Mouse (Mus musculus): Measurements from ENCODE around the gene Ccl22. TPM values are rescaled to one million over a fixed set of nuclear protein-coding genes. Genes with fewer than 3 reads are reported as not detected.

The Ccl22 gene
- polyA plus RNA-seq, 1 experiment from 2014 or later, result not detected

DNA sequence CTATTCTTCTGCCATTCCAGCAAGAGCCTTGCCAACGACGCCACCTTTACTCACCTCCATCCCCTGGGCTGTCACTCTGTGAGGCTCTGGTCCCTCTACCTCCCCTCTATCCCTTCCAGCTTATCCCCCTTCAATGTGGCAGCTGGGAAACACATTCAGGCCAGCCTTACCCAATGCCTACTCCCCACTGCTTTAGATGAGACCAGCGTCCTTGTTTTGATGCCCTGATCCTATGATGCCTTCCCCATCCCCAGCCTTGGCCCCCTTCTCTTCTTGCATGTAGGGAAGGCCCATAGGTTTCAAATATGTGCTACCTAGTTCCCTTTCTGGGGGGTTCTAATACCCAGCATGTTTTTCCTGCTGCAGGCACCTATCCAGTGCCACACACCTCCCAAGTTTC is 4.6 kb downstream of the Ccl22 start:
- H3K36me3 ChIP-seq (ENCODE audit: control insufficient read depth, insufficient read depth, low read length), result no peaks in the 10 kb centered on the region
- ATAC-seq (ENCODE audit: low FRiP score, low TSS enrichment) (no peak), DNase-seq (ENCODE audit: low spot score) (no peak)
- no peaks in the 10 kb centered on the region for H3K9me3 ChIP-seq (ENCODE audit: control insufficient read depth, low read length)
- TF ChIP-seq CTCF (IDR thresholded peaks at IDR 0.05; ENCODE audit: low read depth) (no peak), EP300 (optimal IDR thresholded peaks at IDR 0.05) (no peak)
- H3K4me3 ChIP-seq (ENCODE audit: low read depth, low read length), result no peak overlapping the region
- H3K4me1 ChIP-seq (replicated peaks; ENCODE audit: control insufficient read depth, insufficient read depth), result no peaks in the 10 kb centered on the region
- no peak overlapping the region for H3K4me2 ChIP-seq (replicated peaks; ENCODE audit: low read depth)
- no peaks in the 10 kb centered on the region for H3K27me3 ChIP-seq (ENCODE audit: control insufficient read depth, insufficient read depth, low read length)
- no peak overlapping the region for H3K9ac ChIP-seq (ENCODE audit: low read length)
- no peak overlapping the region for H3K27ac ChIP-seq (replicated peaks)
- 90% methylated on average over 3 of the region's 3 CpGs for WGBS

DNA sequence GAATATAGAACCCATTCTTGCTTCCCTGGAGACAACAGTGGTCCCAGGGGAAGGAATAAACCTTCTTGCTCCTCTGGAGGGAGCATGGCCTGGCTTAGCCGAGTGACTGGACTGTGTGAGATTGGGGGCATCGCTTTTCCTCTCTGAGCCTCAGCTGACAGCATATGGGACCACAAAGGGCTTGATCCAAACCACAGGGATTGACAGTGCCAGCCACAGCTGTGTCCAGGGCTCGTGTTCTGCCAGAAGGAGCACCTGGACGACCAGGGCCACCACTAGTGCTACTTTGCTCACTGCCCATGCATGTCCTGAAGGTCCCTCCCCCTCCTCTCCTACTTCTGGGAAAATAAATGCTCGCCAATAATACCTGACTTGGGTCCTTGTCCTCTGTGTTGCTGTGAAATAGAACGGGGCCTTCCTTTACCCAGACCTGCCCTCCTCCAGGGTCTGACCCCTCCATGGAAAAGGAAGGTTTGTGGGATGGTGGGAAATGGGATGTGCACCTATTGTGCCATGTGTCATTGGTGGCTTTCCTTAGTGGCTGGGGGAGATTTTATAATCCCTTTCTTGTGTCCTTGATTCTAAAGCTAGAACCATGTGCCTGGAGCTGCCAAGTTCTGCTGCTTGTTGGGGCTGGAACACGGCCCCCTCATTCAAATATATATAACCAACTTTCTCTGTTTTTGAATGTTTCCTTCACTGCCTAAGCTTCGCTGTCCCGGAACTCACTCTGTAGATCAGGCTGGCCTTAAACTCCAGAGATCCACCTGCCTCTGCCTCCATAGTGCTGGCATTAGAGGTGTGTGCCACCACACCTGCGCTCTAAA is 5.8 kb downstream of the Ccl22 start:
- H3K9ac ChIP-seq (ENCODE audit: low read length), result no peak overlapping the region
- no peak overlapping the region for H3K4me3 ChIP-seq (ENCODE audit: low read depth, low read length)
- H3K9me3 ChIP-seq (ENCODE audit: control insufficient read depth, low read length), result no peaks in the 10 kb centered on the region
- DNase-seq (ENCODE audit: low spot score) (no peak), ATAC-seq (ENCODE audit: low FRiP score, low TSS enrichment) (no peak)
- H3K27ac ChIP-seq (replicated peaks), result no peak overlapping the region
- H3K4me1 ChIP-seq (replicated peaks; ENCODE audit: control insufficient read depth, insufficient read depth), result no peaks in the 10 kb centered on the region
- WGBS, result 83% methylated on average over 10 of the region's 10 CpGs
- H3K4me2 ChIP-seq (replicated peaks; ENCODE audit: low read depth), result no peak overlapping the region
- no peaks in the 10 kb centered on the region for H3K27me3 ChIP-seq (ENCODE audit: control insufficient read depth, insufficient read depth, low read length)
- no peaks in the 10 kb centered on the region for H3K36me3 ChIP-seq (ENCODE audit: control insufficient read depth, insufficient read depth, low read length)
- TF ChIP-seq CTCF (IDR thresholded peaks at IDR 0.05; ENCODE audit: low read depth) (no peak), EP300 (optimal IDR thresholded peaks at IDR 0.05) (no peak)

DNA sequence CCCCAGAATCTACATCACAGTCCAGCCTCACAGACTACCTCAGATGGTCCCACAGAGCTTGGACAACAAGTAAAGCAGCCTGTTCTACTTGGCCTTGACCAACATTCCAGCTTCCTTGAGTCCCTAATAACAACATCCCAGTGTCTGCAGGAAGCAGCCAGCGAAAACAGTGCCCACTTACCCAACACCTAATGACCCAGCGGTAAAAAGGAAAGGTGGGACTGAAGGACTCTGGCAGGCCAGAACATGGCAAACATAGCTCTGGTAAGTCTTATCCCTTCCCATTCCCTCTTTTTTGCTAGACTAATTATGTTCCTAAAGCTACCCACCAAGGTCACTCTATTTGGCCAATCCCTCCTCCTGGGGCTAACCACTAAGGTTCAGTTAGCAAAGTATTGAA is 8.6 kb downstream of the Ccl22 start:
- H3K9me3 ChIP-seq (ENCODE audit: control insufficient read depth, low read length), result no peaks in the 10 kb centered on the region
- DNase-seq (ENCODE audit: low spot score), result no peak
- no peaks in the 10 kb centered on the region for H3K4me1 ChIP-seq (replicated peaks; ENCODE audit: control insufficient read depth, insufficient read depth)
- H3K27ac ChIP-seq (replicated peaks), result no peak overlapping the region
- TF ChIP-seq CTCF (IDR thresholded peaks at IDR 0.05; ENCODE audit: low read depth), result no peak
- no peak for TF ChIP-seq EP300 (optimal IDR thresholded peaks at IDR 0.05)
- no peaks in the 10 kb centered on the region for H3K36me3 ChIP-seq (ENCODE audit: control insufficient read depth, insufficient read depth, low read length)
- ATAC-seq (ENCODE audit: low FRiP score, low TSS enrichment), result no peak
- H3K4me3 ChIP-seq (ENCODE audit: low read depth, low read length), result no peak overlapping the region
- no peak overlapping the region for H3K4me2 ChIP-seq (replicated peaks; ENCODE audit: low read depth)
- H3K27me3 ChIP-seq (ENCODE audit: control insufficient read depth, insufficient read depth, low read length), result no peaks in the 10 kb centered on the region
- H3K9ac ChIP-seq (ENCODE audit: low read length), result no peak overlapping the region
- 90% methylated on average over 2 of the region's 2 CpGs for WGBS

DNA sequence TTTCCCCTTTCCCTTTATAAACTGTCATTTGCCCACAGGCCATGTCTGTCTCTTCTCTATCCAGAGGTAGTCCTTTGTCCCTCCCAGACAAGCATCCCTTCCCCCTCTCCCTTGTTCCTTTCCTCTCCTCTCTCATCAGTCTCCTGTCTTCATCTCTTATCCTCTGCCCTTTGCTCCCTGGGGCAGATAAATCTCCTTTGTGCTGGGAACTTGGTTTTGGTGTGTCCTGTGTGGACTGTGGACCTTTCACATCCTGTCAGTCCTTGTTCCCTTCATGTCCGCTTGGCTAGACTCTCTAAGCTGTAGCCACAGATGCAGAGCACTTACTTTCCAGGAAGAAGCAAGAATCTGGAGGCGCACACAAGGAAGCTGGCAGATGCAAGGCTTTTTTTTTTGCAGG is 9.1 kb downstream of the Ccl22 start:
- Histone ChIP-seq H3K4me1 (replicated peaks; ENCODE audit: control insufficient read depth, insufficient read depth) (no peaks in the 10 kb centered on the region), H3K36me3 (ENCODE audit: control insufficient read depth, insufficient read depth, low read length) (no peaks in the 10 kb centered on the region), H3K27me3 (ENCODE audit: control insufficient read depth, insufficient read depth, low read length) (no peaks in the 10 kb centered on the region), H3K4me2 (replicated peaks; ENCODE audit: low read depth) (no peak overlapping the region), H3K4me3 (ENCODE audit: low read depth, low read length) (no peak overlapping the region), H3K9ac (ENCODE audit: low read length) (no peak overlapping the region), H3K27ac (replicated peaks) (no peak overlapping the region), H3K9me3 (ENCODE audit: control insufficient read depth, low read length) (no peaks in the 10 kb centered on the region)
- TF ChIP-seq CTCF (IDR thresholded peaks at IDR 0.05; ENCODE audit: low read depth) (no peak), EP300 (optimal IDR thresholded peaks at IDR 0.05) (no peak)
- peak; percentile 74; the same call in 1 of the 2 replicates for ATAC-seq (ENCODE audit: low FRiP score, low TSS enrichment)
- DNase-seq (ENCODE audit: low spot score), result no peak
- 66% methylated on average over 2 of the region's 2 CpGs for WGBS

DNA sequence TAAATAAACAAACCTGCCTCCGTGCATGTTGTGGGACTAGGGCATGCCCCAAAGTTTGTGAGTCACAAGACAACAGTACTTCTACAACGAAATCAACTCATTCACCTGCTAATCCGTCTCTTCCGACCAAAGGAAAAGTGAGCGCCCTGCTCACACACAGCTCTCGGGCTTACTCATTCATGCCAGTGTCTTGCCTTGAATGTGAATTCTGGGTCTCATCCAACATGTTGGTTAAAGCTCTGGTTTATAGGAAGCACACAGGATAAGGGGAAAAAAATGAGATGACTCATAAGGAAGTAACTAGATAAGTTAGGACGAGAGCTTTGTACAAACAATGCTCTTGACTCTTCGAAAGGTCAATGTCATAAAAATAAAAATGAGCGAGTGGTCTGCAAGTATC is 21.6 kb downstream of the Ccl22 start:
- no peak for ATAC-seq (ENCODE audit: low FRiP score, low TSS enrichment)
- H3K9ac ChIP-seq (ENCODE audit: low read length), result no peak overlapping the region
- no peaks in the 10 kb centered on the region for H3K9me3 ChIP-seq (ENCODE audit: control insufficient read depth, low read length)
- H3K36me3 ChIP-seq (ENCODE audit: control insufficient read depth, insufficient read depth, low read length), result no peaks in the 10 kb centered on the region
- no peak overlapping the region for H3K4me2 ChIP-seq (replicated peaks; ENCODE audit: low read depth)
- no peaks in the 10 kb centered on the region for H3K27me3 ChIP-seq (ENCODE audit: control insufficient read depth, insufficient read depth, low read length)
- peaks cover 7% of the 10 kb centered on the region for H3K4me1 ChIP-seq (replicated peaks; ENCODE audit: control insufficient read depth, insufficient read depth)
- no peak overlapping the region for H3K27ac ChIP-seq (replicated peaks)
- WGBS, result 41% methylated on average over 9 of the region's 9 CpGs
- TF ChIP-seq CTCF (IDR thresholded peaks at IDR 0.05; ENCODE audit: low read depth) (no peak), EP300 (optimal IDR thresholded peaks at IDR 0.05) (no peak)
- no peak for DNase-seq (ENCODE audit: low spot score)
- no peak overlapping the region for H3K4me3 ChIP-seq (ENCODE audit: low read depth, low read length)

DNA sequence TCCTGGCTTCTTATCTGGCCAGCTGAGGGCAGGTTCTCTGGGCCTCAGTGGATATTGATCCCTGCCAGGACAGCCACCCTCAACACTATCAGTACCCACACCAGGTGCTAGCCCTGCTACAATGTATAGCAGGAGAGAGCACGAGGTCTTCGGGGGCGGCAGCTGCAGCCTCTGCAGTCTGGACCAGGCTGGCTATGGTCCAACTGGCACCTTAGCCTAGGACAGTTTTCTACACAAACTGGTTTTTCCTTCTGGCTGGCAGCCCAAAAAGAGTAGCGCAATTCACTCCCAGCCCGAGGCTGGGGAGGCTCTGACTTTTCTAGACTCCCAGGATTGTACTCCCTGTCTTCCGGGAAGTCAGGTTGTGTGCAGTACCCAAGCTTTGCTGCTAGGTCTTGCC is 25.6 kb downstream of the Ccl22 start:
- DNase-seq (ENCODE audit: low spot score) (peak; percentile 85), ATAC-seq (ENCODE audit: low FRiP score, low TSS enrichment) (peak; percentile 70)
- TF ChIP-seq CTCF (IDR thresholded peaks at IDR 0.05; ENCODE audit: low read depth) (no peak), EP300 (optimal IDR thresholded peaks at IDR 0.05) (no peak)
- WGBS, result 11% methylated on average over 6 of the region's 6 CpGs
- Histone ChIP-seq H3K27ac (replicated peaks) (peak overlapping the region; percentile 72), H3K27me3 (ENCODE audit: control insufficient read depth, insufficient read depth, low read length) (no peaks in the 10 kb centered on the region), H3K36me3 (ENCODE audit: control insufficient read depth, insufficient read depth, low read length) (no peaks in the 10 kb centered on the region), H3K9me3 (ENCODE audit: control insufficient read depth, low read length) (no peaks in the 10 kb centered on the region), H3K4me3 (ENCODE audit: low read depth, low read length) (no peak overlapping the region), H3K9ac (ENCODE audit: low read length) (no peak overlapping the region), H3K4me2 (replicated peaks; ENCODE audit: low read depth) (no peak overlapping the region), H3K4me1 (replicated peaks; ENCODE audit: control insufficient read depth, insufficient read depth) (peaks cover 10% of the 10 kb centered on the region)

Measured in stomach, postnatal 0 days (tissue).